Mouse (Mus musculus): Measurements from ENCODE around the gene Dscam. TPM values are rescaled to one million over a fixed set of nuclear protein-coding genes. Genes with fewer than 3 reads are reported as not detected.

The Dscam gene
- polyA plus RNA-seq, 1 experiment: not detected

DNA sequence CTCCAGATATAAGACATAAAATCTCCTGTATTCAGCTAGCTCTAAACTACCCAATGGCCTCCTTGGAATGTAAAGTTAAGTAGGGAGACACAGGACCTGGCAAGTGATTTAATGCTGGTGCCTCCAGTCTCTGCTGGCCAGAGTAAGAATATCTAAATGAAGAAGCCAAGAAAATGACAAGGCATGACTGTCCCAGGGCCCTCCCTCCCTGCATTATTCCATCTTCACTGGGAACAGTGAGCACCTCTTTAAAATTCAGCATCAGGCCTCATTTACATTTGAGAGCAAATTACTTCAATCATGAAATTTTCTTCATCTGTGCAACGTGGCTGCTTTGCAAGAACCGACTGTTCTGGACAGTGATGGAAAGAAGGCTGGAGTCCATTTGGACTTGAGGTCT is 86.9 kb downstream of the Dscam start:
- Histone ChIP-seq H3K4me1 (ENCODE audit: control insufficient read depth, insufficient read depth, low read length) (no peaks in the 10 kb centered on the region), H3K27ac (ENCODE audit: insufficient read depth, low read depth, low read length) (no peak overlapping the region), H3K4me3 (ENCODE audit: insufficient read depth, low read length) (no peak overlapping the region)
- TF ChIP-seq POLR2A (IDR thresholded peaks at IDR 0.05; ENCODE audit: borderline replicate concordance, low read depth, low read length): no peak
- no peak for TF ChIP-seq CTCF (IDR thresholded peaks at IDR 0.05; ENCODE audit: low read depth, low read length)

DNA sequence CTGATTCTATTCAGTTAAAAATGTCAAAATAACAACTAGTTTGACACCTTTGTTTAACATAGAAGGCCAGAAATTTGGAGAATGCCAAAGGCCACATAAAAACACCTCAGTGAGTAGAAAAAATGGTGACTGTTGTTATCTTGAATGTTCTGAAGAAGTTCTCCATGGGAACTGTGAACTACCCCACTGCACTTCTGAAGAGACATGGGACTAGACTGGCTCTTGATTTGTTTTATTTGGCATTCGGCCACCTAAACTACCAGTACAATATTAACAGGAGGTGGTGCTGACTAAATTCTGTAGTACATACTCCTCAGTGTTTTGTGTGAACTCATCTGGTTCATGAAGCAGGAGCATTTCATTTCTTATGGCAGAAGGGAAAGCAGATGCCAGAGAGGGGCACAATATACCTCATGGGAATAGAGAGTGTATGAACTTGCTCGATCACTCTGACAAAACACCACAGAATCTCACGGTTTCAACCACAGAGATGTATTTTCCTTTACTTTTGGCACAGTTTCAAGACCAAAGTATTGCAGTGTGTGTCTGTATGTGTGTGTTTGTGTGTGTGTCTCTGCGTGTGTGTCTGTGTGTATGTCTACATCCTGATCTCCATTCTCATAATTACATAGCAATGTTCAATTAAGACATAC is 94.5 kb downstream of the Dscam start:
- Histone ChIP-seq H3K4me1 (ENCODE audit: control insufficient read depth, insufficient read depth, low read length) (0 out of 2 replicates have a peak, but pooled peaks cover 2% of the 10 kb centered on the region), H3K4me3 (ENCODE audit: insufficient read depth, low read length) (no peak overlapping the region), H3K27ac (ENCODE audit: insufficient read depth, low read depth, low read length) (no peak overlapping the region)
- no peak for TF ChIP-seq CTCF (IDR thresholded peaks at IDR 0.05; ENCODE audit: low read depth, low read length)
- TF ChIP-seq POLR2A (IDR thresholded peaks at IDR 0.05; ENCODE audit: borderline replicate concordance, low read depth, low read length): no peak

DNA sequence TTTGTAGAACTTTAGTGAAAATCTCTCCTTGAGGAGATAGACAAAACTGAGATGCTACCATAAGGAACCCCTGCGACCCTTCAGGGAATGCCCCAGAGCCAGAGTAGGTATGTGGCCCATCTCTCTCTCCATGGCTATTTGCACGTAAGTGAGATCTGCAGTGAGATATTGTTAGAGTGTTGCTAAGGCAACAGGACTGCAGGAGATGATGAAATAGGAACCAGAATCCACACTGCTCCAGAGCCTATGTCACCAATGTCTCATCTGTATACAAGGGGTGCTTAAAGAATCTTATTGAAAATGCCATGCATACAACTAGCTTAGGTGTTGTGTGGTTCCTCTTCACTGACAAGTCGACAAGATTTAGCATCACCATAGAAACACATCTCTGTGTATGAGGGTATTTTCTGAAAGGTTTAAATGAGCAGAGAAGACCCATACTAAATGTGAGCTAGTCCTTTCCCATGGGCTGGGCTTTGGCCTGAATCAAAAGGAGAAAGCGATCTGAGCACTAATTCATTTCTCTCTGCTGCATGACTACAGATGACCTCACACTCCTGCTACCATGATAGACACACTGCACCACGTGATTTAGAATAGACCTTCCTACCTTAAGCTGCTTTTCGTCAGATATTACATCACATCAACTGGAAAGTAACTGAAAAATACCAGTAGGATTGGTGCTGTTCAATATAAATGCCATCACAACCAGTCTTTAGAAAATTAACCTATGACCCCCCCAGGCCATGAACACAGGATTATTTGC is 95.2 kb downstream of the Dscam start:
- TF ChIP-seq CTCF (IDR thresholded peaks at IDR 0.05; ENCODE audit: low read depth, low read length) (no peak), POLR2A (IDR thresholded peaks at IDR 0.05; ENCODE audit: borderline replicate concordance, low read depth, low read length) (no peak)
- H3K4me1 ChIP-seq (ENCODE audit: control insufficient read depth, insufficient read depth, low read length): 0 out of 2 replicates have a peak, but pooled peaks cover 2% of the 10 kb centered on the region
- H3K27ac ChIP-seq (ENCODE audit: insufficient read depth, low read depth, low read length): no peak overlapping the region
- no peak overlapping the region for H3K4me3 ChIP-seq (ENCODE audit: insufficient read depth, low read length)

DNA sequence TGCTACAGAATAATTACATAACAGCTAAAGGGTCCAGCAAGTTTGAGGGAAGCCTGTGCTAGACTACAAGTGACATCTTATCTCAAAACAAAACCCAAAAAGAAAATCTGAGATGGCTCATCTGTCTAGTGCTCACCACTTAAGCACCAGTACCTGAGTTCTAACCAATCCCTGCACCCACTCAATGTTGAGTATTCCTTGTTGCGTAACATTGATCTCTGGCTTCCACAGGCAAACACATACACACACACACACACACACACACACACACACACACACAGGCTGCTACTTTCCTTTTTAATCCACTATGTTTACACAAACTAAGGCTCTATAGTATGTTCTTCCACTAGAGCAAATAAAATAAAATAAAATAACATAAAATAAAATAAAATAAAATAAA is 96.7 kb downstream of the Dscam start:
- no peak overlapping the region for H3K27ac ChIP-seq (ENCODE audit: insufficient read depth, low read depth, low read length)
- 0 out of 2 replicates have a peak, but pooled peaks cover 3% of the 10 kb centered on the region for H3K4me1 ChIP-seq (ENCODE audit: control insufficient read depth, insufficient read depth, low read length)
- H3K4me3 ChIP-seq (ENCODE audit: insufficient read depth, low read length): no peak overlapping the region
- no peak for TF ChIP-seq POLR2A (IDR thresholded peaks at IDR 0.05; ENCODE audit: borderline replicate concordance, low read depth, low read length)
- TF ChIP-seq CTCF (IDR thresholded peaks at IDR 0.05; ENCODE audit: low read depth, low read length): no peak

DNA sequence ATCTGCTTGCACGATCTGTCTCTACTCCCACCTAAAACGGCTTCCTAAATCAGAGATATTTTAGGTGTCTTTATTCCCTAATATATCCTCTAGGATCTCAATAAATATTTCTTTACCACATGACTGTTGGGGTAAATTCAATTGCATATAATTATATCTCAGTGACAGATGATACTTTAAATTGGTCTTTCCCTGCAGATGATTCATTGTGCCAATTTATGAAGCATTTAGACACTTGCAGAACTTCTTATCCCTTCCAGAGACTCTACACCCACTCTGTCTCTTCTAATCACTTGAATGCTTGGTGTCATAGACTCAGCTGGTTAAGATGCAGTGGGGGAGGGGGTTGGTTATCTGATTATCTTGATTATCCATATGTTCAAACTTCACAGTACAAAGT is 97.9 kb downstream of the Dscam start:
- TF ChIP-seq POLR2A (IDR thresholded peaks at IDR 0.05; ENCODE audit: borderline replicate concordance, low read depth, low read length) (no peak), CTCF (IDR thresholded peaks at IDR 0.05; ENCODE audit: low read depth, low read length) (no peak)
- Histone ChIP-seq H3K27ac (ENCODE audit: insufficient read depth, low read depth, low read length) (no peak overlapping the region), H3K4me1 (ENCODE audit: control insufficient read depth, insufficient read depth, low read length) (peaks cover 8% of the 10 kb centered on the region), H3K4me3 (ENCODE audit: insufficient read depth, low read length) (no peak overlapping the region)

DNA sequence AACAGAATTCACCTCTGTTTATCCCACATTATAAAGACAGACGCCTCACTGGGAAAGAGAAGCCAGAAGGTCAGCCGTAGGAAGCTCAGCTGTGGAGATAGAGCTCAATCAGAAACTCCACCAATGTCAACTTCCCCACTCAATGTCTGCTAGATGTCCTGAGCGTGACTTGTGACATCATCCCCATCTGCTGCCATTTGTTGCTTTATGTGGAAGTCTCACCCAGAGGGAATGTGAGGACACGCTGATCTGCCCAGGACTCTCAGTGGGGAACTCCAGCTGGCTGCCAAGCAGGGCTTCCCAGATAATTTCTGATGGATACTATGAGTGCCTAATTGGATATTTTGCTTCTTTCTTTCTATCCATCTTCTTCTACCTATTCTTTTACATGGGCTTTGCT is 103.7 kb downstream of the Dscam start:
- no peak for TF ChIP-seq CTCF (IDR thresholded peaks at IDR 0.05; ENCODE audit: low read depth, low read length)
- TF ChIP-seq POLR2A (IDR thresholded peaks at IDR 0.05; ENCODE audit: borderline replicate concordance, low read depth, low read length): no peak
- Histone ChIP-seq H3K27ac (ENCODE audit: insufficient read depth, low read depth, low read length) (peak overlapping the region; percentile 50), H3K4me1 (ENCODE audit: control insufficient read depth, insufficient read depth, low read length) (peaks cover 29% of the 10 kb centered on the region), H3K4me3 (ENCODE audit: insufficient read depth, low read length) (no peak overlapping the region)

DNA sequence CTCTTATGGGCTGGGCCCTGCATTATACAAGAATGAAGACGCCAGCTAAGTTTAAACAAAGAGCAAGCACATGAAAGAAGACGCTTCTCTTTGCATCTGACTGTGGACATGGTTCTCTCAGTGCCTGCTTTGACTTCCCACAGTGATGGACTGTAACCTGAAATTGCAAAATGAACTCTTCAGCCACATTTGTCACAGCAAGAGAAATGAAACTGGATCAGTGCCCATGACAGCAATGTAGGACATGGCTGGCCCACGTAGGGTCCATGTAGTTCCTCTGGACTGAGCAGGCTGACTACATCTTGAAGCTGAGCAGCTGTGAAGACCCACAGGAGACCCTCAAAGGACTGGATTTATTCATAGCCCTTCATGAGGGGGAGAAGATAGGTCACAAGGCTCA is 108.3 kb downstream of the Dscam start:
- Histone ChIP-seq H3K4me1 (ENCODE audit: control insufficient read depth, insufficient read depth, low read length) (peaks cover 30% of the 10 kb centered on the region), H3K27ac (ENCODE audit: insufficient read depth, low read depth, low read length) (peak overlapping the region; percentile 69), H3K4me3 (ENCODE audit: insufficient read depth, low read length) (no peak overlapping the region)
- no peak for TF ChIP-seq POLR2A (IDR thresholded peaks at IDR 0.05; ENCODE audit: borderline replicate concordance, low read depth, low read length)
- TF ChIP-seq CTCF (IDR thresholded peaks at IDR 0.05; ENCODE audit: low read depth, low read length): no peak

DNA sequence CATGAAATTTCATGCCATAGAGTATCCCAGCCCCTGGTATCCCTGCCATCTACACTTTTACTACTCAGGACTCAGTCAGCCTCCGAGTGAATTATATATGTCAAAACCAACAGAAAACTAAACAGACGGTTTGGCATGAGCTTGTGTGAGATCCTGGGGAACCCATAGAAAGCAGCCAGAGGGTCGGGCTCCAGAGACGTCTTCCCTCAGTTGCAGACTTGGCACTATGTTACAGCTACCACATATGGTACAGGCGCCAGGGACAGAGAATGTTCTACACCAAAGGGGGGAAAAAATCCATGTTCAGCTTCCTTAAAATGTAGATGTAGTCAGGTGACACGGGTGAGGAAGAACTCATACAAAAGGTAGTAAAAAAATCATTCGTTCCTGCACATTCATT is 109.2 kb downstream of the Dscam start:
- peaks cover 25% of the 10 kb centered on the region for H3K4me1 ChIP-seq (ENCODE audit: control insufficient read depth, insufficient read depth, low read length)
- H3K4me3 ChIP-seq (ENCODE audit: insufficient read depth, low read length): no peak overlapping the region
- peak overlapping the region; percentile 69 for H3K27ac ChIP-seq (ENCODE audit: insufficient read depth, low read depth, low read length)
- TF ChIP-seq POLR2A (IDR thresholded peaks at IDR 0.05; ENCODE audit: borderline replicate concordance, low read depth, low read length): no peak
- no peak for TF ChIP-seq CTCF (IDR thresholded peaks at IDR 0.05; ENCODE audit: low read depth, low read length)

DNA sequence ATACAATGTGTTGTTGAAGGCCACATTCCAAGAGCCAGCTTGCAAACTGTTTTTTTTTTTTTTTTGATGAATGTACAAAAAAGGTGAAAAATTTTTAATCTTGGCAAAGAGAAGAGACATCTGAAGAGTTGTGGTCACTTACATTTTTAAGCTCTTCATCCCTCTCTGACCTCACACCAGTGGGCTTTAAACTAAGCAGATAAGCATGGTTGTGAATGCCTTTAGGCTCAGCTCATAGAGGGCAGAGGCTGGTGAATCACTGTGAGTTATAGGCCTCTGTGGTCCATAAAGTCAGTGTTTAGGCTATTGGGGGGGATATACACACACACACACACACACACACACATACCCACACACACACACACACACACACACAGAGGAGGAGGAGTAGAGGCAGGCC is 109.8 kb downstream of the Dscam start:
- Histone ChIP-seq H3K27ac (ENCODE audit: insufficient read depth, low read depth, low read length) (no peak overlapping the region), H3K4me1 (ENCODE audit: control insufficient read depth, insufficient read depth, low read length) (peaks cover 21% of the 10 kb centered on the region), H3K4me3 (ENCODE audit: insufficient read depth, low read length) (no peak overlapping the region)
- TF ChIP-seq POLR2A (IDR thresholded peaks at IDR 0.05; ENCODE audit: borderline replicate concordance, low read depth, low read length) (no peak), CTCF (IDR thresholded peaks at IDR 0.05; ENCODE audit: low read depth, low read length) (no peak)

DNA sequence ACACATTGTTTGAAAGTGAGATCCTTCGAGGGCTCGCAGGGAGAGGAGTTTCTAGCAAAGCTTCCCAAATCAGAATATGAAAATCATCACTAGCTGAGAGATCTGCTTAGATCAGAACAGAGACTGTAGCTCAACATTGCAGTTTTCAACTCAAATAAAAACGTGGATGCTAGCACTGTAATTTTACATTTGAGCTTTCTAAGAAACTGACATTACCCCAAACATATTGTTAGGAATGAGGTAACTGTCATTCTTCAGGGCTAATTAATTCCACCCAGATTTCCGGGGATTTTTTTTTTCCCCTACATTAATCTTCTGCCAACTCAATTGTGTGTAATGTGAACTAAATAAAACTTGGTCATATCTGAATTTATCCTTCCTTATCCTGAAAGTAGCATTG is 110.3 kb downstream of the Dscam start:
- Histone ChIP-seq H3K27ac (ENCODE audit: insufficient read depth, low read depth, low read length) (no peak overlapping the region), H3K4me1 (ENCODE audit: control insufficient read depth, insufficient read depth, low read length) (peaks cover 21% of the 10 kb centered on the region), H3K4me3 (ENCODE audit: insufficient read depth, low read length) (no peak overlapping the region)
- TF ChIP-seq CTCF (IDR thresholded peaks at IDR 0.05; ENCODE audit: low read depth, low read length) (no peak), POLR2A (IDR thresholded peaks at IDR 0.05; ENCODE audit: borderline replicate concordance, low read depth, low read length) (no peak)
